Mouse (Mus musculus) heart, adult 10 weeks (tissue): ENCODE data around the gene Hmcn2. TPM values are rescaled to one million over a fixed set of nuclear protein-coding genes. Genes with fewer than 3 reads are reported as not detected.

Source experiments
- polyA plus RNA-seq: library from polyadenylated mRNA; stranded (reverse); fragments of 350-450 nt; fragmentation: Illumina TruSeq; extraction: RNeasy Lipid Tissue Mini Kit (QIAGEN cat#74804); gene quantifications from one replicate; pipeline ENCODE4 v1.2.3, GENCODE M21; 2014; ENCODE audit warnings: low read depth, low replicate concordance

The Hmcn2 gene
- 8.5 TPM for polyA plus RNA-seq

GRCm38 (mm10) chr2:31314007-31314465 lies at the start of gene Hmcn2:
Gene Hmcn2, plus strand, starts transcription at chr2:31314415.

GRCm38 (mm10) chr2:31469931-31470682 lies 155.9 kb downstream of the Hmcn2 start, which contains the start of gene Ass1:
Gene Ass1, plus strand, starts transcription at chr2:31470207.

Other genes starting within 250 kb of the Hmcn2 start
- 43.1 TPM for gene Fnbp1, start 172.4 kb upstream of the Hmcn2 start, polyA plus RNA-seq
- gene Gpr107, start 162.1 kb upstream of the Hmcn2 start, polyA plus RNA-seq, result 18.9 TPM
- 5.1 TPM for gene Ncs1, start 68.6 kb upstream of the Hmcn2 start, polyA plus RNA-seq
- gene Ass1, start 155.8 kb downstream of the Hmcn2 start, polyA plus RNA-seq, result 7.5 TPM